Mouse (Mus musculus) liver, adult 2 months (tissue): ENCODE data around the gene Fam149b. TPM values are rescaled to one million over a fixed set of nuclear protein-coding genes. Genes with fewer than 3 reads are reported as not detected.
A peak's percentile ranks its signal among the peaks of the same experiment; 100 is the strongest.

ENCODE experiments used
- DNase-seq: peaks from one replicate; pipeline ENCODE4 v3.0.0-alpha.2; 2011; ENCODE audit warnings: low read depth, low spot score; ENCODE audit errors: extremely low read depth
- H3K27ac ChIP-seq: fragments of 200-500 bp; replicated peaks from 2 replicates; pipeline ENCODE4 v1.5.1; 2012; ENCODE audit warnings: low read depth, mild to moderate bottlenecking, control low read depth, inconsistent platforms, low read length; ENCODE audit not compliant: insufficient read depth
- H3K27me3 ChIP-seq: fragments of 200-500 bp; 2 replicates; pipeline ENCODE4 v1.6.1; 2012; ENCODE audit warnings: mild to moderate bottlenecking, moderate library complexity, low read length, inconsistent platforms; ENCODE audit not compliant: control insufficient read depth, insufficient read depth
- H3K36me3 ChIP-seq: fragments of 200-500 bp; 2 replicates; pipeline ENCODE4 v1.6.1; 2012; ENCODE audit warnings: low read length, inconsistent platforms; ENCODE audit not compliant: control insufficient read depth, insufficient read depth
- H3K4me1 ChIP-seq: fragments of 200-500 bp; 2 replicates; pipeline ENCODE4 v1.6.1; 2011; ENCODE audit warnings: low read length; ENCODE audit not compliant: control insufficient read depth, insufficient read depth
- H3K4me3 ChIP-seq: fragments of 200-500 bp; 2 replicates; pipeline ENCODE4 v1.5.1; 2011; ENCODE audit warnings: low read depth, mild to moderate bottlenecking, control low read depth, low read length, moderate library complexity; ENCODE audit not compliant: insufficient read depth
- H3K79me2 ChIP-seq: fragments of 200-500 bp; 2 replicates; pipeline ENCODE4 v1.6.1; 2012; ENCODE audit warnings: inconsistent platforms, mild to moderate bottlenecking, low read length, moderate library complexity; ENCODE audit not compliant: control insufficient read depth, insufficient read depth
- H3K9ac ChIP-seq: fragments of 200-500 bp; 2 replicates; pipeline ENCODE4 v1.6.1; 2012; ENCODE audit warnings: low read depth, mild to moderate bottlenecking, control low read depth, inconsistent platforms, low read length
- CTCF ChIP-seq: fragments of 200-500 bp; IDR thresholded peaks from 2 replicates; pipeline ENCODE4 v1.5.1; 2011; ENCODE audit warnings: low read depth, low read length, control low read depth
- POLR2A ChIP-seq: fragments of 200-500 bp; IDR thresholded peaks from 2 replicates; pipeline ENCODE4 v1.6.1; 2011; ENCODE audit warnings: low read length, control low read depth; ENCODE audit not compliant: insufficient read depth; ENCODE audit errors: extremely low read depth
- WGBS: fragments of 180-500 bp; shearing (Covaris S2); methylation state at CpG from one replicate; pipeline ENCODE4 v1.1.7; 2018; 5-methylcytosine and 5-hydroxymethylcytosine counted together
- polyA plus RNA-seq: library from polyadenylated mRNA; depleted of rRNA; stranded (reverse); fragments of >200 nt; gene quantifications from 2 replicates; pipeline ENCODE4 v1.2.3, GENCODE M21; 2012
- total RNA-seq: library from RNA; depleted of rRNA; stranded (reverse); fragments of >200 nt; gene quantifications from 2 replicates; pipeline ENCODE4 v1.2.3, GENCODE M21; 2014

The Fam149b gene
- total and polyA plus RNA-seq, 2 experiments = 14.6 to 20.8 TPM

DNA sequence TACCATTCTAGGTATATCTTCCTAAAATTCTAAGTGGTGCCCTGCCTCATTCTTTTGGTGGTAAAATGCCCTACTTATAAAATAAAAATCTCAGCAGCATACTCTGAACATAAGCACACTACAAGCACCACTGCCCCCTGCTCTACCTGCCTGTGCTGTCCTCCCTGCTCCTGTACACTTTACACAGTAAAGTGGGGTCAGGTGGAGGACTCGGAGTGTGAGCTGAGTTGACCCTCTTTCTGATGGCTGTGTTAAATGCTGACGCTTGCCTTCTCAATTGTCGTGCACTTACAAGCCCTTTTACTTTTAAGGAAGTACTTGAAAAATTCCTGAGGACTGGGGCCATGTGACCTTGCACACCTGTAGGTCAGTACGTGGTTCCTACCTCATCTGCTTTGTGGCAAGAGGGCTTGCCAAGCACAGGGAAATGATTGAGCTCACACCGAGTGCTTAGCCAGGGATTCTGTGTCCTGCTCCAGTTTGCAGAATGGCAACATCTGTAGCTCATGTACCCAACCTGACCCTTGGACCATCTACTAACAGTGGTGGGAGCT, 31.2 kb downstream of the Fam149b start:
- Histone ChIP-seq H3K4me1 (no peaks in the 10 kb centered on the region), H3K36me3 (peaks cover 13% of the 10 kb centered on the region), H3K9ac (no peak overlapping the region), H3K4me3 (no peak overlapping the region), H3K27ac (no peak overlapping the region), H3K79me2 (no peaks in the 10 kb centered on the region), H3K27me3 (no peaks in the 10 kb centered on the region)
- TF ChIP-seq POLR2A = no peak
- no peak for TF ChIP-seq CTCF
- no peak for DNase-seq
- 86% methylated on average over 5 of the region's 5 CpGs for WGBS

DNA sequence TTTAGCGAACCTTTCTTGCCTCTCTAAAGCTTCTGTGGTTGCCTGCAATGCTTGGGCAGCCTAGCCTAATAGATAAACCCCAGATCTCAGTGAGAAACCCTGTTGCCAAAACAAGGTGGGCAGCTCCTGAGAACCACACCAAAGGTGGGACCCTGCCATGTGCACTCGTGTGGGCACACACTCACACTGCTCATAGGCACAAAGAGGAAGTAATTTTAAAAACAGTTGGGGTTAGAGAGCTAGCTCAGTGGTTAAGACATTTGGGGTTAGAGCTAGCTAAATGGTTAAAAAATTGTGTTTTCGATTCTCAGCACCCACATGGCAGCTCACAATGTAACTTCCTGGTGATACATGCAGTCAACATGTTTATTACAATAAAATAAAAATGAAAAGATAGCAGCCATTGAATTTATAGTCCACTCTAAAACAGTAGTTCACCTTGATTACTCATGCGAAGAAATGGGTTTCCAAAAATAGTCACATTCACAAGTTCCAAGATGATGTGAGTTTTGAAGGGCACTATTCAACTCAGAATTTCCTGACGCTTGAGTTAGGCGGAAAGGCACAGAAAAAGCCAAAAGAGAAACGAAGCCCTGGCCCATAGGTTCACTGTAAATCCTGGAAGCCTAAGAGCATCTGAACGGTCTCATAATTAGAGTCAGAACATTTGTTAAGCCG, 31.9 kb downstream of the Fam149b start:
- H3K4me1 ChIP-seq = no peaks in the 10 kb centered on the region
- H3K79me2 ChIP-seq = no peaks in the 10 kb centered on the region
- no peak for DNase-seq
- H3K4me3 ChIP-seq = no peak overlapping the region
- TF ChIP-seq CTCF (no peak), POLR2A (no peak)
- H3K27me3 ChIP-seq = no peaks in the 10 kb centered on the region
- H3K36me3 ChIP-seq = peaks cover 14% of the 10 kb centered on the region
- no peak overlapping the region for H3K27ac ChIP-seq
- 91% methylated on average over 9 of the region's 9 CpGs for WGBS
- H3K9ac ChIP-seq = no peak overlapping the region

DNA sequence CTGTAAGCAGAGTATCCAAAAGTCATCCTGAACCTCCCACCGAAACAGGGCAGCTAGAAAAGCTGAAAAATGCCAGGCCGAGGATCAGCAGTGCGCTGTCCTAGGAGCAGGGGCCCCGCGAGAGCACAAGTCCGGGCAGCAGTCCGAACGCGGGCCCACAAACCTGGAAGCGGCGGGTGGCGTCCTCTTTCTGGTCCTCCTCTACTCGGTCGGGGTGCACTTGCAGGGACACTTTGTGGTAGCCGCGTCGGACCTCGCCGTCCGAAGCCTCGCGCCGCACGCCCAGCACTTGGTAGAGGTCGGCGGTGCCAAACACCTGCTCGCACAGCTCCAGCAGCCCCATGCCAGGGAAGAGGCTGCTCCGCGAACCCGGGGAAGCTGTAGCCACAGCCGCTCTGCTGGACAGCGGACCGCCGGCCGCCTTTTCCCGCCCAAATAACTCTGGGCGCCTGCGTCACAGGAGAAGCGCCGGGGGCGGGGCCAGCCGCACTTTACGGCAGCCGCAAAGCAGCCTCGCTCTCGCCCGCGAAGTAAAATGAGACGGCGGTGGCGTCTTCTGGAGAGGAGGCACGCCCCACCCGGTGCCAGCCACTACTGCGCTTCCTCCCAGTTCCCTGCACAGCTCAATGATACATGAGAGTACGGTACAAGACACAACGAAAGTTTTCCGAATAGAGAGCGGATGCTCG, 40.6 kb downstream of the Fam149b start, which contains the start of gene Dnajc9:
Gene Dnajc9 (minus strand): TSS at position 470 of the 689 bp plus-strand sequence.
- Histone ChIP-seq H3K27me3 (no peaks in the 10 kb centered on the region), H3K9ac (peak within 1 kb of the TSS; percentile 90), H3K4me3 (peak within 1 kb of the TSS; percentile 98), H3K27ac (peak within 1 kb of the TSS; percentile 22), H3K4me1 (peaks cover 6% of the 10 kb centered on the region; the same call in 1 of the 2 replicates), H3K36me3 (peaks cover 6% of the 10 kb centered on the region; the same call in 1 of the 2 replicates), H3K79me2 (0 out of 2 replicates have a peak, but pooled peaks cover 3% of the 10 kb centered on the region)
- DNase-seq = peak; percentile 72
- under 1% methylated on average over 59 of the region's 59 CpGs for WGBS
- TF ChIP-seq CTCF (no peak), POLR2A (peak; percentile 59; the same call in 1 of the 2 replicates)

DNA sequence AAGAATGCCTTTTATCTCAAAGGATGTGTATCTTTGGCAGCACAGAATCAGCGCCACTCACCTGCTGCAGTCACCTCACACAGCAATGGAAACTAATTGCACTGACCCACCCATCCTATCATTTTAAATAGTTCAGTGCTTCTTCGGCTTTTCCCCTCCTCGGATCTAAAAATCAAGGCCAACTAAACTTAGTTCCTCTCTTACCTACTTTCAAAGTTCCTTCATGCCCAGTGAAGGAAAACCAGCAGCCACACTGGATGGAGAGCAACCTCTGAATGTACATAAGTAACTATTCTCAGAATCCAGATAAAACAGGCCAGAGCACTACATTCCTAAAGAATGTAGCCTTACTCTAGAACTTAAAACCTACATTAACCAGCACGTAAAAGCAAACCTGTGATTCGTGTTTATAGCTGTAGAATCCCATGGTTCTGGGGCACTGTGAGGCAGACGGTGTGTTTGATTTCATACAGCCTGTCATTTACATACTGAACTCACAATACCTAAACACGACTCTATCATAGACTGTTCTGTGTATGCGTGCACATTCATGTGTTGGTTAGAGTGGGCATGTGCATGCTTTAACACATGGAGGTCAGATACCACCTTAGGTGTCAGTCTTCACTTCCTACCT, 41.6 kb downstream of the Fam149b start:
- TF ChIP-seq CTCF (no peak), POLR2A (no peak)

DNA sequence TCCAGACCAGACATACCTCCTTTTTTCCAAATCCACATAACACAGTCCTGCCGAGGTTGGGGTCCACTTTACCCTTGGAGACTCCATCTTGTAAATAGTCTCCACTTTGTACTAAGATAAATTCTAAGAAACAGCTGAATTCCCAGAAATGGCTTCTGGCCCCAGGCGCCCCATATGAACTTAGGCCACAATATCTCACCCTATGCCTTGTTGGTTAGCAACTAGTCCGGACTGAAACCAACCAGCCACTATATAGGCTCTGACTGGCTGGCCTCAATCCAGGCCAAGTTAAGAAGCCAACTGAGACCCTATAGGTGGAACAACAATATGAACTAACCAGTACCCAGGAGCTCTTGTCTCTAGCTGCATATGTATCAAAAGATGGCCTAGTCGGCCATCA, 44.4 kb downstream of the Fam149b start:
- DNase-seq = no peak
- Histone ChIP-seq H3K79me2 (0 out of 2 replicates have a peak, but pooled peaks cover 3% of the 10 kb centered on the region), H3K36me3 (peaks cover 3% of the 10 kb centered on the region; the same call in 1 of the 2 replicates), H3K27me3 (no peaks in the 10 kb centered on the region), H3K4me3 (no peak overlapping the region), H3K4me1 (peaks cover 8% of the 10 kb centered on the region; the same call in 1 of the 2 replicates), H3K27ac (no peak overlapping the region), H3K9ac (no peak overlapping the region)
- TF ChIP-seq POLR2A (no peak), CTCF (no peak)
- WGBS = 83% methylated on average over 4 of the region's 4 CpGs

More for the DNA sequence above, 41.6 kb downstream of the Fam149b start:
- Histone ChIP-seq H3K36me3 (peaks cover 3% of the 10 kb centered on the region; the same call in 1 of the 2 replicates), H3K79me2 (0 out of 2 replicates have a peak, but pooled peaks cover 3% of the 10 kb centered on the region), H3K4me1 (peaks cover 8% of the 10 kb centered on the region; the same call in 1 of the 2 replicates), H3K27ac (no peak overlapping the region), H3K27me3 (no peaks in the 10 kb centered on the region), H3K4me3 (no peak overlapping the region; the same call in 1 of the 2 replicates), H3K9ac (no peak overlapping the region)
- DNase-seq = no peak
- WGBS = 84% methylated on average over 8 of the region's 8 CpGs
